Mouse (Mus musculus) CD4-positive naive resting alpha-beta T cell, adult 57 days (primary cell): Measurements from ENCODE around the gene Selenow. TPM values are rescaled to one million over a fixed set of nuclear protein-coding genes. Genes with fewer than 3 reads are reported as not detected.

Source experiments
- total RNA-seq: library from RNA; stranded (reverse); gene quantifications from one replicate; pipeline ENCODE4 v1.2.4, GENCODE M21; 2023

Gene Selenow
- total RNA-seq: 217 TPM

GRCm38 (mm10) chr7:15922220-15922773 lies at the start of gene Selenow:
Gene Selenow, minus strand, starts transcription at chr7:15922402.

GRCm38 (mm10) chr7:15967312-15967711 lies 45.1 kb upstream of the Selenow start, which contains the start of gene Ehd2:
Gene Ehd2, minus strand, starts transcription at chr7:15967567.

GRCm38 (mm10) chr7:15945721-15946536 lies 23.7 kb upstream of the Selenow start, which contains the start of gene Nop53:
Gene Nop53, minus strand, starts transcription at chr7:15946074.

GRCm38 (mm10) chr7:15882317-15882716 lies 39.9 kb downstream of the Selenow start, which contains the start of gene Crxos:
Gene Crxos, plus strand, starts transcription at chr7:15882617.

GRCm38 (mm10) chr7:15879756-15880155 lies 42.4 kb downstream of the Selenow start, which contains the start of gene Crx:
Gene Crx, minus strand, starts transcription at chr7:15879968.

Other genes starting within 250 kb of the Selenow start
- not detected for gene Obox5, start 172.3 kb downstream of the Selenow start, total RNA-seq
- gene Obox6, start 82.7 kb downstream of the Selenow start, total RNA-seq: not detected
- gene Crx, start 42.4 kb downstream of the Selenow start, total RNA-seq: not detected
- gene Crxos, start 39.8 kb downstream of the Selenow start, total RNA-seq: not detected
- 480 TPM for gene Nop53, start 23.7 kb upstream of the Selenow start, total RNA-seq
- 1.7 TPM for gene Ehd2, start 45.2 kb upstream of the Selenow start, total RNA-seq
- gene Bicra, start 125.5 kb upstream of the Selenow start, total RNA-seq: 63.8 TPM
- 0.18 TPM for gene Zfp541, start 139.4 kb upstream of the Selenow start, total RNA-seq
- gene Napa, start 176.1 kb upstream of the Selenow start, total RNA-seq: 226 TPM
- gene Kptn, start 197.5 kb upstream of the Selenow start, total RNA-seq: 35.3 TPM
- 0.21 TPM for gene Slc8a2, start 207.4 kb upstream of the Selenow start, total RNA-seq